Mouse (Mus musculus) layer of hippocampus, adult 9-11 months (tissue): ENCODE results near the gene Pard3b.

ENCODE experiments used
- DNase-seq: peaks from one replicate; pipeline ENCODE4 v3.0.0; 2022

The Pard3b gene

DNA sequence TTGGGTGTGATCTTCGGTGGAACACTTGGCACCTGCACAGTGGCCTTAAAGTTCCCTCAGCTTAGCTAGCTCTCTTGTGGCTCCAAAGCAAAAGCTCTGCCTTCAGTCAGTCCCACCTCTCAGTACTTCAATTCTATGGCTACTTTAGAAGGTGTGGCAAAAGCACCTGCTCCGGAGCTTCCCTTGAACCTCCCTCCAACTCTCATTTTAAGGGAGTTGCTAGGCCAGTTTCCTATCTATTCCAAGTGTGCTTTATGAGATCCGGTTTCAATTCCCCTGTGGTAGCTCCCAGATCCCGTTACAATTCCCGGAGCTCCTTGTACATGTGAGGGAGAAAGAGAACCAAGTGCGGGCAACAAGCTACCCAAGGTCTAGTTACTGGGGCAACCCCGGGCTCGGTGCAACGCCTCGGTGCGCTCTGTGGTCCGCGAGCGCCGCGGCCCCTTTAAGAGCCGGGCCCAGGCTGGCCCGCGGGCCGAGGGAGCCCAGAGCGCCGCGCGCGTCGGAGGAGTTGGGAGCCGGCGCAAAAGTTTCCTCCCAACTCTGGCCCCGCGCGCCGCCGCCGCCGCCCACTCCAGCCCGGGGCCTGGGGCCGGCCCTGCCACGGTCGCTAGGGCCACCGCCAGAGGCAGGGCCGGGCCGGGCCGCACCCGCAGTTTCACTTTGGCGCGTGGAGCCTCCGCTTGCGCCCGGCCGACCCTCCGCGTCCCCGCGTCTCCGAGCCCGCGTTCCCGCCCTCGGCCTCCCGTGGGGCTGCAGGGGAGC, at the start of gene Pard3b:
Gene Pard3b (plus strand): TSS at position 478 of the 765 bp plus-strand sequence.
- DNase-seq, result no peak

DNA sequence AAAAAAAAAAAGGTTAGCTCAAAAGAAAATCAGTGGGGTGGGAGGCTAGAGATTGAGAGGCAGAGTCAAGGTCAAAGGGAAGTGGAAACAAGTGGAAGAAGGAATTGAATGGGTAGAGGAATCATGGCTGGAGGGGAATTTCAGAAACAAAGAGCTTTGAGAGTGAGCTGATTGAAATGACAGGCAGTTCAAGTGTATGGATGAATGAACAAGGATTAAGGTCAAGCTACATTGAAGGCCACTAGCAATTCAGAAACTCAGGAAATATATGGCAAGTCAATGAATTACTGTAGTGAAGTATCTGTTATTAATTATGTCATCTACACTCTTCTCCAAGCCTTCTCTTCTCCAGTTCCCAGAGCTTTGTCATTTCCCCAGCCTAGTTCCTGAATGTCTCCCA, 22.4 kb upstream of the Pard3b start:
- DNase-seq, result no peak

DNA sequence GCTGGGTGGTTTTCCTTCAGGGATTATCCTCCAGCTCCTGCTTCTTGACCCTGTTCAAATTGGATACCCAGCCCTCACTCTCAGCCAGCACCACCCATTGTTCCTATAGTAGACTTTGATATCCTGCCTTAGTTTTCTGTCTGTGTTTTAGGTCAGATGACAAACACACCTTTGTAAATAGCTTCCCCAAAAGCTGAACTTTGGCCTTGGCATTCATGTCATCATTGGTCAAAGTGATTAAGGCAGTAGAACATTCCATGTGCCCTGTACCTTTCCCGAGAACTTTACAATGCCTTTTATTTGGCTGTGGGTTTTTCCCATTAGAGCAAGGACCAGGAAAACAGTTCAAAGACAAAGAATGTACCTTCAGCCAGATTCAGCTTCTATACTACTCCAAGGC, 18.0 kb upstream of the Pard3b start:
- DNase-seq, result no peak

DNA sequence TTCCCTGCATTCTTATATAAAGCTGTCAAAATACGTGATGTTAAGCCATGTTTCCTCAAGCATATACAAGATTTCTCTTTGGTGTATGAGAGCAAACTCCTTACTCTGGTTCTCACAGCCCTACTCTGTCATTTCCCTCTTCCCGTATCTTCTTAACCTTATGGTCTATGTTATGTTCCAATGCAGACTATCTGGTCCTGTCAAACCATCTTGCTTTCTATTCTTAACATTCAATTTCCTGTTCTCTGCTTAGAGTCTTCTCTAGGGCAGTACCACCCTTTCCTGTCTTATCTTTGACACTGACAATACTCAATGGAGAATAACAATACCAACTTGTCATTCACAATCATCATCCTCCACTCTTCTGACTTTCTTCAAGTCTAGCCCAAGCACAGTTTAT, 8.8 kb upstream of the Pard3b start:
- no peak for DNase-seq

DNA sequence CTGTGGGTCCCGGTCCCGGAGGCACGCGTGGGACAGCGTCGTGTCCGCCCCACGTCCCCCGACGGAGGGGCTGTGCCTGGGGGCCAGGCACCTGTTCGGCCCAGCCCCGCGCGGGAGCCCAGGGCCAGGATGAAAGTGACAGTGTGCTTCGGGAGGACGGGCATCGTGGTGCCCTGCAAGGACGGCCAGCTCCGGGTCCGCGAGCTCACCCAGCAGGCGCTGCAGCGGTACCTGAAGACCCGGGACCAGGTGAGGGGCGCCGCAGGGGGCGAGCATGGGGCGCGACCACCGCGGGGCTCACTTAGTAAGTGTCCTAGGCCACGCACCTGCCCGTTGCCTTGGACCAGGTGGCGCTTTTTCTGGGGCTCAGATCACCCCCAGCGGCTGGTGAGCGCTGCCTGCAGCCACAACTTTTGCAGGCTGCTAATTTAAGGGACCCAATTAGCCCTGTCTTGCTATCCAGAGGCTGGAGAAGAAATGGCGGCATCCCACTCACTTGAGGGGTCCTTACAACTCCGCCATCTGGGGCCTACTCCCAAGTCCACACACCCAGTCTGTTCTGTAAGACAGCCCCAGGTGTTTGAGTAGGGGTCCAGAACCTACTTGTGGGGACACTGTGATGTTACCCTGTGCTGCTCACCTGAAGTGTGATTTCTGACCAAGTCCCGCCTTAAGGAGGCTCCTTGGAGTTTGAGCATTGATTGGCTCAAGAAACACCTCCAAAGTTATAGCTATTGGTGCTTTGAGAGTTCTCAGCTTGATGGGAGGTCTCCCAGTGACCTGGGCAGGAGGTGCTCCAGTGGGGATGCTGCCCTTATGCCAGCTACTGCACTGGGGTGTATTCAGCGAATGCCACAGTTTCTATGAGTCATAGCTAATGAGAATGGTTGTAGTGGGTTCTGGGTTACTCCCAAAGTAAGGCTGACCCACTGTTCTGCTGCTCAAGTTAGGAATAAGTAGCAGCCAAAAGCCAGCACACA, 780 bp downstream of the Pard3b start:
- DNase-seq, result no peak

GRCm38 (mm10) chr1:61641880-61642279, 3.3 kb downstream of the Pard3b start:
- DNase-seq, result no peak

DNA sequence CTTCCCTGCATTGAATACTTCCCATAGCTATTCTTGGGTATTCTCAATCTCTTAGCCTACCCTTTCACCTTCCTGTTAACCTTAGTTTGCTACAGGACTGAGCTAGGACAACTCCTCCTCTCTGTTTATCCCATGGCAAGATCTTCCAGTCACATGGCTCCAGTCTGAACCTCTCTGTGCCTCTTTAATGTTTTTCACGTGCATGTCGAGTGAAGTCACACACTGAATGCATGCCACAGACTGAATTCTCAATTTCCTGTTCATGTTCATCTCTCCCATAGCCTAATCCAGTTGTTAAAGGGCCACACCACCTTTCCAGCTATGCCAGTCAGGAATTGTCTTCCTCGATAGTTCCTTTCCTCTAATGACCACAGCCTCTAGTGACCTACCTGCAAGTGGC, 6.4 kb downstream of the Pard3b start:
- DNase-seq, result no peak

DNA sequence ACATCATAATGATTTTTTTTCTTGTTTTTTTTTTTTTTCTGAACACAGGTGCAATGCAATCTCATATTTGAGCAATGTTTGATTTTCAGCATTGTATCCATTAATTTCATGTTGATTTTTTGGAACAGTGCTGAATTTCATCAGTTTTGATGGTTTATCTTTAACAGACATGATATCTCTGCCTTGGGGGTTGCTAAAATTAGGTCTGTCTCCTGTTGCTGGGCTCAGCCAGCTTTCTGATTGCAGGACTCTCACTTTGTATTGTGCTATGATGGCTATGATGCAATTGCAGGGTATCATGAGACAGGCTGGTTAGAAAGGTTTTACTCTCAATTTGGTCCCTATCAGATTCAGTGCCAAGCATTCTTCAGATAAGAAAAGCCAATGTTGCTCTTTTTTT, 11.3 kb downstream of the Pard3b start:
- no peak for DNase-seq

- DNase-seq, result no peak
Measured at GRCm38 (mm10) chr1:61651454-61652271, 13.0 kb downstream of the Pard3b start.

DNA sequence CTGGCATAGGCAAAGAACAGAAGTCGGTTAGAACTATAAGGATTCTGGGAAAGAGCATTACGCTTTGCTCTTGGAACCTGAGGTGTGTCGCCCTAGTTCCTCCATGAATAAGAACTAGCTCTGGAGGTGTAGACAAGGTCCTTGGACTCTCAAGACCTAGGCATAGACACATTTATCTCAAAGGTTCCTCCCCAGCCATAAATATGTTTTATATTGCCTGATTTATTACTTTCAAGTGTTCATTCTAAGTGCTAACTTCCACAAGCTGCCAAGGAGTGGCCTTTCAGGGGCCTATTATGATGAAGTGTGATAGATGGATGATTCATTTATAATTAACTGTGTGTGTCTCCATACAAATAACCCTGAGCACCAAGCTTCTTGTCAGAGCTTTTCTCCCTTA, 19.1 kb downstream of the Pard3b start:
- no peak for DNase-seq

GRCm38 (mm10) chr1:61659931-61660330, 21.3 kb downstream of the Pard3b start:
- DNase-seq, result no peak

DNA sequence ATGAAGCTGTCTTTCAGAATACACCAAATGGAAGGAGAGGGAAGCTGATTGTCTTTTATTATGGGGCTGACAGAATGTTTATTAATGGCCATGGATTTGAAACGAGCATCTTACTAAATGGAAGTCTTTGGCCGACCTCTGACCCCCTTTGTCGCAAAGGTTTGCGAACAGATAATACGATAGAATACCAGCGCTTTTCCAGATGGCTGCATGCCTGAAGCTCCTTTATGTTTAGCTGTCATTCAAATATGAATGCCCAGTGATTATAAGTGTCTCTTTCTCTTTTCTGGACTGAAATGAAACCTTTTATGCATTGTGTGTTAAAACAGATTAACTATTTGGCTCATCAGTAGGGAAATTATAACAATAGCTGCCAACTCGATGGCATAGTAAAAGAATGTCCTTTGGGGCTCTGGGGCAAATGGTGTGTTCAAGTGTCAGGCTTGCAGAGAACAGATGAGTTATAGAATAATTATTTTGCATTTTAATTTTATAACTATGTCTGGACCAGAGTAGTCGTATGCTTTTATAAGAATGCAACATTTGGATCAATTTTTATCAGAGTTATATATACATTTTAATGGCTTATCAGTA, 46.7 kb downstream of the Pard3b start:
- no peak for DNase-seq

GRCm38 (mm10) chr1:61685921-61686320, 47.3 kb downstream of the Pard3b start:
- DNase-seq, result no peak

DNA sequence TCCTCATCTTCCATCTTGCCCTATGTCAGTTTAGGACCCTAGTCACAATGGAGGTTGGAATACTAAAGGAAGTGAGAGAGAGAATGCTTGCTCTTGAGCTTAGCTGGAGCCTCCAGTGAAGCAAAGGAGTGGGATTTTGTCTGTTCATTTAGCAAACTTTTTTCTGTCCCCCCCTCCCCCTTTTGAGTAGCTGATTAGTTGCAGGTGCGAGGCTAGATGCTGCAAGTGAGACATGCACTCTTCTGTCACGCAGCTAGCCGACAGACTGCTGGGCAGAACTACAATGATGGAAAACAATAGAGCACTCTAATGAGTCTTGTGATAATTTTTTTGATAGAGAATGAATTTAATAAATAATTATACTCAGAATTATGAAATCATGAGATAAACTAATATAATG, 49.7 kb downstream of the Pard3b start:
- DNase-seq, result no peak

- no peak for DNase-seq
Measured at GRCm38 (mm10) chr1:61698462-61699218, 60.0 kb downstream of the Pard3b start.

- DNase-seq, result no peak
Measured at GRCm38 (mm10) chr1:61709812-61710211, 71.2 kb downstream of the Pard3b start.

GRCm38 (mm10) chr1:61711523-61711922, 72.9 kb downstream of the Pard3b start:
- no peak for DNase-seq

DNA sequence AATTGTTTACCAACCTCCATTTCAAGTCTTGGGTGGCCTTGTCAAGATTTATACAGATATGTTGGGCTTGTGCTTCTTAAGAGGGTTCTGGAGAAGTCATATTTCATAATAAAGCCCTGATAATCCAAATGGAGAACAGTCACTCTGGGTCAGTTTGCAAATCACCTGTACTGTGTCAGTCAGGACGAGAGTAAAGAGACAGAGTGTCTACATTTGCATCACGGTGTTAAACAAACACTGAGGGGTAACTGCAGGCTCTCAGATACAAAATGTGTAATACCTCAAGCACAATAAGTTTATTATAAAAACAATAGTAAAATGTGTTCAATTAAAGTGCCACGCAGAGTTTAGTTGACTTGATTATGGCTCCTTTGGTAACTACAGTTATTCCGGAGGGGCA, 91.0 kb downstream of the Pard3b start:
- DNase-seq, result no peak

- no peak for DNase-seq
Measured at GRCm38 (mm10) chr1:61736550-61736949, 97.9 kb downstream of the Pard3b start.

DNA sequence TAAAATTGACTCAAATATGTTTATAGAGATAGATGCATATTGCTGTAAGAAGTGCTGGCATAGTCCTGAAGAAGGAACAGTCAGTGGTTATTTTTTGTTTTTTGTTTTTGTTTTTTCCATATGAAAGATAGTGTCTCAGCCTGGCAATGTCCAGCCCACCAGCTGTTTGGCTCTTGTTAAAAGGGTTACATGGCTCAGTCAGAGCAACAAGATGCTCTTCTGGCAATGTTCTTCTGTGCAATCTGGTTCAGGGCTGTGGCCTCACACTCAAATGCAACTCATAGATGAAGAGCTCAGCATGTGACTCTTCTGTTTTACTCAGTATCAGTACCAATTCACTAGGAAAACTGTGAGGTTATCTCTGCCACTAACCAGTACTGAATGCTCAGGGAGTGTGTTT, 104.2 kb downstream of the Pard3b start:
- no peak for DNase-seq

- DNase-seq, result no peak
Measured at GRCm38 (mm10) chr1:61747481-61747880, 108.9 kb downstream of the Pard3b start.

DNA sequence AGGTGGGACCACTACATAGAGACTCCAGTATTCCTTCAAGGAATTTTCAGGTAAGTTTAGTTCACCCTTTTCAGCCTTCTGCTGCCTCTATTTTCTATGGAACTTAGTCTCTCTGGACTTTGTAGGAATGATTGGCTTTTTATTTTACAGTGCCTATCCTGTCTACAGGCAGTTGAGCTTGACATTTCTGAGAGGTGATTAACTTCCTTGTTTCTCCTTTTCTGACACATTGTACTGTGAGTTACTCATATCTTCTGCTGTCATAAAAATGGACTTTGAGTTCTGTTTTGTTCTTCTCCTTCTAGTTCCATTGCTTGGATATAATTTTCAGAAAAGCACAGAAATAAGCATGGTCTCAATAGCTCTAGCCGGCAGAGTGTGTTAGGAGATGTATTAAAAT, 112.4 kb downstream of the Pard3b start:
- DNase-seq, result no peak
